Mouse (Mus musculus) liver, postnatal 0 days (tissue): Measurements from ENCODE around the gene Rasal1.
A peak's percentile ranks its signal among the peaks of the same experiment; 100 is the strongest.

Experiments
- CTCF ChIP-seq: sonication (generic); IDR thresholded peaks from 2 replicates; pipeline ENCODE4 v1.5.1; 2016; ENCODE audit warnings: antibody characterized with exemption, low read depth
- EP300 ChIP-seq: IDR thresholded peaks from 2 replicates; pipeline ENCODE4 v1.6.1; 2016; ENCODE audit warnings: antibody characterized with exemption, low read depth, mild to moderate bottlenecking

DNA sequence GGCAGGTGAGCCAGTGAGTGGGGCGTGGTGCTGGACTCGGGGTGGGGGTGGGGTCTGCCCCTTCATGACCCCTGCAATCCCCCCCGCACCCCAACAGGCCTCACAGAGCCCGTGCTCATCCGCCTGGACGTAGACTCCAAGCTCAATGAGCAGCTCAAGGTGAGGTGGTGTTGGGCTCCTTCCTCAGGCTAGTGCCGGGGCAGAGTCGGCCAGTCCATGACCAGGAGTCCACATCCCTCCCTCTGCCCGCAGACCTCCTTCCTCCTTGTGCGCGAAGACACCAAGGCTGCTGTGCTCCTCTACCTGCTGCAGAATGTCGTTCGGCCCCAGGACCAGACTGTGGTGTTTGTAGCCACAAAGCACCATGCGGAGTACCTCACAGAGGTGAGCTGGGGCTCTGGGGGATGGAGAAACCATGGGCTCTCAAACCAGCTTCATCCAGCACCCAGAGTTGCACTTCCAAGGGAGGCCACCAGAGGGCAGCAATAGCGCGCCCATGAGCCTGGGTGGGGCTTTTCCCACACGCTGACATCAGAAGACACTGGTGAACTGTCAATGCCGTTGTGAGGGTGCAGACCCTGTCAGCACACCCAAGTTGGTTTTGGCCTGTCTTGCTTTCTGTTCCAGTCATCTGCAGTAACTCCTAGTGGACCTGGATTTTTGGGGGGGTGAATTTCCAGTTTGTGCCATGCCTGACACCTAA lies 28.1 kb upstream of the Rasal1 start:
- peak; percentile 100 for TF ChIP-seq CTCF
- TF ChIP-seq EP300 = no peak
